Mouse (Mus musculus): ENCODE data around the gene Arf1. TPM values are rescaled to one million over a fixed set of nuclear protein-coding genes. Genes with fewer than 3 reads are reported as not detected.

Arf1 gene
- total and polyA plus RNA-seq, 3 experiments, result 541 to 617 TPM; not detected in 1

DNA sequence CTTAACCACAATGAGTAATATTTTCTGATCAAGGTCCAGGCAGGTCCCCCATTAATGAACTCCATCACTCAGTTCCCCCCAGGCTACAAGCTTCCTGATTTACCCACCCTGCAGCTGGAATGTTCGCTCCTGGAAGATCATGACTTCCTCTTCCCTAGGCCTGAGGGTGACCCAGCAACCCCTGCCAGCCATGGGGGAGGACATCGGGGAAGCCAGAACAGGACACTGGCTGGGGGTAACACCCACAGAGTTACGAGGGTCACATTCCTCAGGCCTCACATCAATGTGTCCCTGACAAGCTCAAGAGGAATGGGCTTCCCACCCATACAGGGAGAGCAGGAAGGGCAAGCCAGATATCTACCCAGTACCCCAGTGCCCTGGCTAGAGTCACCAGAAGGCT lies 58.3 kb downstream of the Arf1 start:
- Histone ChIP-seq H3K4me1 (ENCODE audit: control insufficient read depth in 1 of 2, insufficient read depth in 2 of 2, low read length in 2 of 2) (peaks cover 29 to 33% of the 10 kb centered on the region in 2 experiments), H3K4me3 (ENCODE audit: control insufficient read depth in 1 of 2, insufficient read depth in 1 of 2, low read depth in 2 of 2, low read length in 2 of 2) (no peak overlapping the region), H3K9ac (ENCODE audit: control insufficient read depth, low read depth, low read length, poor library complexity, severe bottlenecking) (no peak overlapping the region), H3K36me3 (ENCODE audit: control insufficient read depth in 1 of 2, insufficient read depth in 2 of 2, low read length in 2 of 2) (peaks cover 0 to 29% of the 10 kb centered on the region in 2 experiments; a peak in 2 of 4 replicates), H3K27me3 (ENCODE audit: control insufficient read depth in 1 of 2, insufficient read depth in 2 of 2, low read length in 2 of 2) (no peaks in the 10 kb centered on the region), H3K9me3 (replicated peaks; ENCODE audit: insufficient read depth, low read length) (no peaks in the 10 kb centered on the region), H3K79me2 (ENCODE audit: control insufficient read depth, insufficient read depth, low read length, poor library complexity) (no peaks in the 10 kb centered on the region), H3K27ac (ENCODE audit: control insufficient read depth, low read depth, low read length) (no peak overlapping the region)
- no peak for TF ChIP-seq POLR2AphosphoS2 (IDR thresholded peaks at IDR 0.05; ENCODE audit: low read length)
- no peak for DNase-seq (ENCODE audit: low read depth, low spot score)

DNA sequence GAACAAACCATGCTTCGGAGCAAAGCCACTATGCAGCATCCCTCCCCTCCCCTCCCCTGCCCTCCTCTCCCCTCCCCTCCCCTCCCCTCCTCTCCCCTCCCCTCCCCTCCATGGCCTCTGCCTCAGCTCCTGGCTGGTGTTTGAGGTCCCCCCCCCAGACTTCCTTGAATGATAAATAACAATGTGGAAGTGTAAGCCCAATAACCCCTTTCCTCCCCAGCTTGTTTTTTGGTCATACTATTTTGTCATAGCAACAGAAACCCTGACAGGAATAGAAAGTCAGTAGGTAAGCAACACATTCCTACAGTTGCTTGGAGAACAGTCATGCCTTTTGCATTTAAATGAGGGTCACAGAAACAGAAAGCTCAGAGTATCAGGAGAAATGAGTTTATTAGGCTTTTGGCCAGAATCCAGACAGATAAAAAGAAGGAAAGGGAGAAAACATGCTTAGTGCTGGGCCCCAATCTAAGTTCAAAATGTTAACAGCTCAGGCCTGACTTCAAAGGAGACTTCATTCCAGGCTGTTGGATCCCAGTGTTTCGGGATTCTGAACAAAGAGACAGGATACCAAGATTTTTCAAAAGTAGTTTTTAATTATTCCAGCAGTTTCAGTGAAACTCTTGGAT lies 62.3 kb downstream of the Arf1 start:
- Histone ChIP-seq H3K9me3 (replicated peaks; ENCODE audit: insufficient read depth, low read length) (no peaks in the 10 kb centered on the region), H3K27me3 (ENCODE audit: control insufficient read depth in 1 of 2, insufficient read depth in 2 of 2, low read length in 2 of 2) (no peaks in the 10 kb centered on the region), H3K4me1 (ENCODE audit: control insufficient read depth in 1 of 2, insufficient read depth in 2 of 2, low read length in 2 of 2) (peaks cover 22 to 37% of the 10 kb centered on the region in 2 experiments), H3K79me2 (ENCODE audit: control insufficient read depth, insufficient read depth, low read length, poor library complexity) (peaks cover 10% of the 10 kb centered on the region), H3K4me3 (ENCODE audit: control insufficient read depth in 1 of 2, insufficient read depth in 1 of 2, low read depth in 2 of 2, low read length in 2 of 2) (peak overlapping the region in 1 of 2 experiments; percentile 8; a peak in 2 of 4 replicates), H3K9ac (ENCODE audit: control insufficient read depth, low read depth, low read length, poor library complexity, severe bottlenecking) (peak overlapping the region; percentile 16), H3K27ac (ENCODE audit: control insufficient read depth, low read depth, low read length) (peak overlapping the region; percentile 97), H3K36me3 (ENCODE audit: control insufficient read depth in 1 of 2, insufficient read depth in 2 of 2, low read length in 2 of 2) (peaks cover 0 to 31% of the 10 kb centered on the region in 2 experiments; a peak in 2 of 4 replicates)
- TF ChIP-seq ELF1 (IDR thresholded peaks at IDR 0.05; ENCODE audit: low read depth, low read length) (peak; percentile 46; the same call in 1 of the 2 replicates), MAFK (IDR thresholded peaks at IDR 0.05; ENCODE audit: borderline replicate concordance, low read depth, low read length) (no peak), MAZ (IDR thresholded peaks at IDR 0.05; ENCODE audit: low read depth, low read length) (peak; percentile 70; the same call in 1 of the 2 replicates), MYC (IDR thresholded peaks at IDR 0.05; ENCODE audit: low read depth, low read length) (peak; percentile 72; the same call in 1 of the 2 replicates), MXI1 (IDR thresholded peaks at IDR 0.05; ENCODE audit: low read depth, low read length) (peak; percentile 73), USF2 (IDR thresholded peaks at IDR 0.05; ENCODE audit: borderline replicate concordance in 1 of 2, insufficient read depth in 1 of 2, low read depth in 1 of 2, low read length in 2 of 2) (no peak), TCF12 (IDR thresholded peaks at IDR 0.05; ENCODE audit: low read depth, low read length) (0 out of 2 replicates have a peak, but pooled peaks have one; percentile 27), TBP (IDR thresholded peaks at IDR 0.05; ENCODE audit: low read depth, low read length) (0 out of 2 replicates have a peak, but pooled peaks have one; percentile 62), GATA1 (IDR thresholded peaks at IDR 0.05; ENCODE audit: low read depth, low read length) (peak; percentile 66), EP300 (IDR thresholded peaks at IDR 0.05; ENCODE audit: low read depth in 1 of 2, low read length in 2 of 2) (peak in 1 of 2 experiments; percentile 57; a peak in 1 of 4 replicates), KAT2A (conservative IDR thresholded peaks at IDR 0.05; ENCODE audit: low read depth, low read length) (no peak), RCOR1 (IDR thresholded peaks at IDR 0.05; ENCODE audit: low read depth, low read length) (peak; percentile 43; the same call in 1 of the 2 replicates), ZNF384 (IDR thresholded peaks at IDR 0.05; ENCODE audit: low read depth, low read length) (peak; percentile 64), ETS1 (IDR thresholded peaks at IDR 0.05; ENCODE audit: low read depth, low read length) (peak; percentile 60; the same call in 1 of the 2 replicates)
- peak; percentile 83 for DNase-seq (ENCODE audit: low read depth, low spot score)

Measured in MEL (cell line).